Mouse (Mus musculus) frontal cortex, postnatal 10 days (tissue): ENCODE results near the gene Lrba.

Source experiments
- DNase-seq, 2 experiments: peaks; one replicate each; pipeline ENCODE4 v3.0.0; 2022; ENCODE audit warnings: low spot score in 2 of 2, mixed read lengths in 1 of 2

Gene Lrba

DNA sequence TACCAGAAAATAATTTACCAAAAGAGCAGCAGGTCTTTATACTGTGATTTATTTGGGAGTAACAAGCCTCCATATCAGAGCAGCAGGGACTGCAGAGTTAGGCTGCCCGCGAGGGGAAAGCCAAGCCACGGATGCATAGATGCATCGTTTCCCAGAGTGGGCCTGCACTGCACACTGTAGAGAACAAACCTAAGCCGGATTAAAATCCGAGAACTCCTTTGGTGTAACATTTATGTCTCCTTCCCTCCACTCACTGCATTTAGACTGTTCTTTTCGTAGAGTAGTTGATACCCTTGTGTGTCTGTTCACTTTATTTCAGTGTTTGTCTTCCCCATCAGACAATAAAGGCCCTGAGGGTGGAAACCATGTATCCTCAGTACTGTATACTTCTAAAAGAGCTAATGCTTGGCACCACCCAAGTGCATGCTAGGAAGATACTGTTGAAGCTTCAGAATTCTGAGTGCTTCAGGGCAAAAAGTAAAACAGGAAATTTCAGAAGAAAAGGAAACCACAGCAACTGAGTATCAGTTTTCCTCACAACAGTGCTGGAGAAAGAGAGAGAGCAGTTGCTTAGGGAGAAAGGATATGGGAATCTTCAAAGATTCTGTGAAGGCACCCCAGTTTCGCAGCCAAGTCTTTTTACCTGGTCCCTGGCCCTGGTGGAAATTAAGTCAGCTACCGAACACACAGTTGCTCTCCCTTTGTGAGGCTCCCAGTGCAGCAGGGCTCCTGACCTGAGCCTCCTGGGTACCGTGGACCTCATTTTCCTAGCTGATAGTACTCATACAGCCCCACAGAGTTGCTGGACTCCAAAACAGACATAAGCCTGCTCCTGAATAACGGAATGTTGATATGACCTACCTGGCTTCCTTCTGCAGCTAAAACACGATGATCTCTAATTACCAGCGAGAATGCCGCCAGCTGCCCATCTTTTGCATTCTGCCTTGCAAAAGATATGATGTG, 530.4 kb downstream of the Lrba start:
- DNase-seq = no peak

DNA sequence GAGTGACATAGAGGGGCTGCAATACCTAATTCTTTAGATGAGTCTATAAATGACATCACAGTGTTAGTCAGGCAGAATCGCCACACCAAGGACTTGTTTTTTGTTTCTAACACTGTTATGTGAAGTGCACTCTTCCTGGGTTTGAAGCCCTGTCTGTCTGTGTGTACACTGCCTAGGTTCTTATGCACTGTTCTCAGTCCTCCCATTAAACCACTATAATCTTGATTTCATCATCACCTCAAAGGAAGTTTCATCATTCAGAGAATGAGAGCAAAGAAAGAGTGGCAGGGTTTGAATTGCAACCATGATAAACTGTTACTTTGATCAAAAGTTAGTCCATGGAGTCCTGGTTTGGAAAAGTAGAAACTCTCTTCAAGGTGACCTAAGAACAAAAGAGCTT, 532.1 kb downstream of the Lrba start:
- no peak for DNase-seq

DNA sequence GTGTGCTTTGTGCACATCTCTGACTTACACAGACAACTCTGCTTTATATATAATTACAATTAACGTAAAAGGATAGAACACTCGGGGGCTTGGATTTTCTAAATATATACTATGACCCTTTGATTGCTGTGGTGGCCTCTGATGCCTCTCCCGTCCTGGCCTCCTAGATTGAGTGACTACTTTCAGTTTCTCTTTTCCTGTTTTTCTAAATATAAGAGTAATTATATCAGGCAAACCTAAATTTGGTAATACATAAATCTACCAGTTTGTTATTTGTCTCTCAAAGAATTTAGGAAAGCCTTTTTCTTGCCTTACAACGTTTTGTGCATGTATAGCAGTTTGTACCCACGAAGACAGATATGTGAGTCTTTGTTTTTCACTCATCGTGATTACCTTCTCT, 534.2 kb downstream of the Lrba start:
- no peak for DNase-seq

DNA sequence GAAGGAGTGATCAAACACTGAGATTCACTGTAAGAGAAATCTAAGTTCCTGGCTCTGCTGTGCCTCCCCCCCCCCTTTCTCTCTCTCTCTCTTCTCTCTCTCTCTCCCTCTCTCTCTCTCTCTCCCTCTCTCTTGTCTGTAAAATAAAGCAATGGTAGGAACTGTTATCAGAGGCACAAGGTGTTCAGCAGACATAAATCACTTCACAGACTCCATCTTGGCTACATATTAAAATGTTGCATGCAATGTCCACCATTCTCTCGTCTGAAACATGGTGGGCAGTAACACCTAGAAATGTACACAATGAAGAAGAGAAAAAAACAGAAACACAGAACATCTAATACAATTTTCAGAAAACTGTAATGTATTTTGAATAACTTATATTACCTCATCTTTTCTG, 534.9 kb downstream of the Lrba start:
- no peak for DNase-seq

DNA sequence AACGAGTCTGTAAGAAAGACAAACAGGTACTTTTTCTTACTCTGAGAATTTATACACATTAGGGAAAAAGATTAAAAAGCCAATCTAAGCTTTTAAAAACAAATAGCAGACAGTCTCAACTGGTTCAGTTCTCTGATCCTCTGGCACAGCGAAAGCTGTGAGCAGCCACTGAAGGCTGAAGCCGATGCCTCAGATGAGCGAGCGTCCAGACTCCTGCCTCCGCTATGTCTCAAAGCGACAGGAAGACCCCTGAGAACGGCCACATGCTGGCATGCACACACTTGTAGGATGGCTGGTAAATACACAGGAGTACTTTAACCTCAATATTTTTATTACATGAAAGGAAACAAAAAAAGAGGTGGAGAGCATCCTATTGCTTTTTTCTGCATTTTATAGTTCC, 535.4 kb downstream of the Lrba start:
- DNase-seq = no peak

DNA sequence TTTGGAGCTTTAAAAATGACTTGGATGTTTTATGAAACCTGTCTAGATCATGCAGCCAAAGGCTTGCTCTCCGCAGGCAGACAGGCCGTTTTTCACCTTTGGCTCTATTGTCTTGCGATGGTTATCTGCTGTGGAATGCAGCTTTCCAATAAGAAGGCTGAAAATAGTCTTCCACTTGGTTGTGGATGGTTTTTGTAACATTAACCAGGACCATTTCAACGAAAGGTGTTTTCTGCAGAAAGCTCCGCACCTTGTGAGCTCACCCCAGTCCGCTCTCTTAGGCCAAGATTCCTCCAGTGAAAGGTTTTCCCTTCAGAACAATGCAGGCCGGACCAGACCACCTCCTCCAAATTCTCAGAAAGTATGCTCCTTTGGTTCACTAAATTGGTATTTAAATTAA, 536.0 kb downstream of the Lrba start:
- DNase-seq = no peak

DNA sequence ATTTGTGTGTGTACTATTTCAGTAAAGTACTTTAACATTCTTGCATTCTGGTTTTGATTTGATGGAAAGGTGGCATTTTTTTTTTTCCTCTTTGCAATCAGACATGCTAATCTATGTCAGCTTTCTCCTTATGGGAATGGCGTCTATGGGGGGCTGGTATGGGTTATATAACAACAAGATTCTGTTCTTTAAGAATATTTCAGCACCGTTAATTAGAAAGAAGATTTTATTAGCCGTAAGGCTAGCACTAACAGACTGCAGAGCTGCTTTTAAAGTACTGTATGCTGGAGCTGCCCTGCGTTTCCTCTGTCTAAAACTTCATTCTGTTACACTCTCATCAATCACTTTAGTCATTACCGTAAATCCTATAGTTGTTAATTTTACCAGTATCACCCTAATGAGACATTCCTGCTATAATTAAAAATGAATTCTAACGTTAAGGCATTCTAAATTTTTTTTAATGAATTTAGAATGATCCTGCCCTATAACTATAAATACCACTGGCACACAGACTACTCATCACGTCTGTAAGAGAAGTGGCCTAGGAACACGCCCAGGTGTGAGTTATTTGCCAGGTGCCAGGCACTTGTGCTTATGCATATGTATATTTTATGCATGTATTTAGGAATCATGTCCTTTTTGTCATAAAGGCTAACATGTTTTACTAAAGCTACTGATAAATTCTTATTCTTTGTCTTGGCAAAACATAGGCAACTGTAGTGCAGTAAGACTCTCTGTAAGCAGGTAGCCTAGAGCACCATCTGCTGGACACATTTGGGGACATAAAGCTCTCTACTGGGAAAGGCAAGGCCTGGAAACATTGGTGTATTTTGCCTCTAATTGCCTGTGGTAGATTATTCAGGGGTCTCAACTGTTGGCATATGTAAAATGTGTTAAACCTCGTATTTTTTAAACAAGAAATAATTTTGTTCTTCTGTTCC, 536.9 kb downstream of the Lrba start:
- peak in 1 of 2 experiments; percentile 73 for DNase-seq

DNA sequence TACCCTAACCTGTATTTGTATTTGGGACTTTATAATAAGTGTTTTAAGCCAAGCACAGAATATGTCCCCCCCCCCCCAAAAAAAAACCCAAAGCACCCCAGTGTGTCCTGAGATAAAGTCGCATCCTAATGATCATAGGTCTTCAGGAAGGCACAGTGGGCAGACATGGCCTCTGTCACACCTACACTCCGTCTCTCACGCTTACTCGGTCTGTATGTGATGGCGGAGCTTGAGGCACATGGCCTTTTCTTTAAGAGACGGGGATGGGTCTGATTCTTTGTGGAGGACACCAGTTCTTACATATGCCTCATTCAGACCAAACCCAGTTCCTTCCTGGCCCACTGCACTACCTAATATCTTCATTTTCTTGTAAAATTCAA, 537.5 kb downstream of the Lrba start:
- no peak for DNase-seq

DNA sequence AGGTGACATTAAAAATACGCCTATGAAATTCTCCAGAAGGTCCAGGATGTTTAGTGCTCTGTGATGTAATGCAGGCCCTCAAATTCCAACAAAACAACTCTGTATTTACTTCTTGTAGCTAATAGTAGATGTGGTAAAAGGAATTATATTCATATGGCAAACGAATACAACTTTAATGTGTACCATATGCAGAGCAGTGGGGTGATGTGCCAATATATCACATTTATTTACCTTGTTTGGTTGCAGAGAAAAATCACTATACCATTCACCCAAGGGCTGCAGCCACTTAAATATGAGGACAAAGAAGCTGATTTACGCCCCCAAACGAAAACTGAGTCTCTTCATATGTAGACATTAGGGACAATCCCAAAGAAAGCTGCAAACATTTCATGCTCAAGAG, 538.0 kb downstream of the Lrba start:
- DNase-seq = no peak

DNA sequence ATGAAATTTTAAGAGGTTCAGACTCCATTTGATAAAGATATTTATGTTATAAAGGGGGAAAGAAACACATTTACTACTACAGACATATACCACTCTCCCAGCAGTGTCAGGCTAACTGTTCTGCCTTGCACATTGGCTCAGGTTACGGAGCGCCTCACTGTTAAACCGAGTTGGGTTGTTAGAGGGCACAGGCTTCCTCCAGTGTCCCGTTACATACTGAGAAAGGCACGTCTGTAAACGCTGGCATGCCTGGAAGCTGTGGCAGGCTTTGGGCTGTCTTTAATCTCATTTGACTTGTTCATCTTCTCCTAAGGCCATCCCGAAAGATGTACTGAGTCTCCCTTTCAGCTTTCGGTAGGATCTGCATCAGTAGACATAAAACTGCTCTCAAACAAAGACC, 544.1 kb downstream of the Lrba start:
- DNase-seq = no peak

DNA sequence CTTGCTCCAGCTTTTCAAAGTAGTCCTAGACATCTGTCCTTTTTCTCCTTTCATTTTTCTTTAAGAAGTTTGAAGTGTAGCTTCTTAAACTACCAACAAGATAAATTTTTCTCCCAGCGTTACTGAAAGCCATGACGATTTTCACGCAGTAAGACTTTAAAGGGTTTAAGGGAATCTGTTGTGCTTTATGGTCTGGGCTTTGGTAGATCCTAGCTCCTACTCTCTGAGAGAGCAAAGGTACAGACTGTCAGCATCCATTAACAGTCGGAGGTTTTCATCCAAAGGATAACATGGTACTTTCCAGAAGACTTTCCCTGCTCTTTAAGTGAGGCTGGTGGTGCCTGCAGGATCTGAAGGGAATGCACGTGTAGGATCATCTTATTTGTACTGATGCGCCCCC, 544.5 kb downstream of the Lrba start:
- DNase-seq = no peak

DNA sequence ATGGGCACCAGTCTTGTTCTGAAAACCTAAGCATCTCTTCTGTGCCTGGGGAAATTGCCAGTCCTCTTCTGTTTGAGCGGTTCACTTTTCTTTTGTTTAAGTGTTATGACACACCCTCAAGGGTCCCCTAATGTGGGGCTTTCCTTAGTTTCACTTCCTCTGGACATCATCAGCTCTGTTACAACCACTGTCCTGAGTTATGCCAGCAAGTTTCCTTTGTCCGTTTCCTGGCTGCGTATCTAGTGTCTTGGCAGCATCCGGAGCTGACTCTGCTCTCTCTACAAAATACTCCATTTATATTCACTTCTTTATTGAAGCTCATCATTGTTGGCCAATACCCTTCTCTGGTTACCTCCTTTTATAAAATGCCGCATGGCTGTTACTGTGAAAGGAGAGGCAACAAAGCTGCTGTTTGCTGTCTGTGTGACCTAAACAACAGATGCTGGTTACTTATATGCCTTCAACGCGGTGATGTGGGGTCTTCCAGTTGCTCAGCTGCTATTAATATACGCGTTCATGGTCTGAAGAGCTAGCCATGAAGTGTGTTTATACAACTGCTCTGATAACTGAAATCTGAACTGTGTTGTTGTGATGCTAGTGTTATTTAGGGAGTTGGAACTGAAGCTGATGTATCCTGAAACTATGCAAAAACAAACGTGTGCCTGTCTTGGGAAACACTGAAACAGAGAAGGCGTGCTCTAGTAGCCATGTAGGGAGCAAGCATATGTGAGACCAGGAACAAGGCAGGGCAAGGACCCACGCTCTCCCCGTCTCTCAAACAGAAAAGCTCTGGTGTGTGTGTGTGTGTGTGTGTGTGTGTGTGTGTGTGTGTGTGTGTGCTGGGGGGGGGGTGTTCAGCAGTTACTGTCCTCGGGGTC, 550.3 kb downstream of the Lrba start:
- DNase-seq = no peak

DNA sequence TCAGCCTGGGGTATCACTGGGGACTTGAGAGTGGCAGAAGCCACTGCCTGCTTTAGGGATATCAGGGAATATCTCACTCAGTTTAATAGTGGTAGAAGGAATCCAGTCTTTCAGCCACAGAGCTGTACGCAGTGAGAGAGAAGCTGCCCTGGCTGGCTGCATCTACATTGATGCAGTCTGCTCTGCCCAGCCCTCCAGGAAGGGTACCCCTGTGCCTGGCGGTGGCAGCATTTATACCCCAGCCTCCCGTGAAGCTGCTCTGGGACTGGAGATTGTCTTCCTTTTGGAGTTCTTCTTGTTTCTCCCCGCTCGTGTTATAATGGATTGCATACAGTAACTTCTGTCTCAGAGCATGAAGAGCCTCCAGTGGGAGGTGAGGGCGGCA, 551.0 kb downstream of the Lrba start:
- no peak for DNase-seq

DNA sequence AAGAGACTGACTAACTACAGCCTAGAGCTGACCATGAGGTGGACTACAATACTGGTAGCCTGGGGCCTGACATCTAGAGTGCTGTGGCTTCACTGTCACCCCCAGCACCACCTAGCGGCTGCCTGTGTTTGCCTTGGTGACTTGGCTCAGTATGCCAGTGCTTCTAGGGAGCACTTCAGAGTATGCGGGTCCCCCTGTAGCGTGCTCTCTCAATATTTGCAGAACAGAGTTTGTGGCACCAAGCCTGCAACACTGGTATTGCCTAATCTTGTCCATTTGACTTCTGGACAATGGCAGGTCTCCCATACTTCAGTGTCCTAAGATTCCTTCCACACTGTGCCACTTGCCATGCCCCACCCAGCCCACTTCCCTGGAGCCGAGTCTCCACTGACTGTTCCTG, 555.2 kb downstream of the Lrba start:
- DNase-seq = no peak

DNA sequence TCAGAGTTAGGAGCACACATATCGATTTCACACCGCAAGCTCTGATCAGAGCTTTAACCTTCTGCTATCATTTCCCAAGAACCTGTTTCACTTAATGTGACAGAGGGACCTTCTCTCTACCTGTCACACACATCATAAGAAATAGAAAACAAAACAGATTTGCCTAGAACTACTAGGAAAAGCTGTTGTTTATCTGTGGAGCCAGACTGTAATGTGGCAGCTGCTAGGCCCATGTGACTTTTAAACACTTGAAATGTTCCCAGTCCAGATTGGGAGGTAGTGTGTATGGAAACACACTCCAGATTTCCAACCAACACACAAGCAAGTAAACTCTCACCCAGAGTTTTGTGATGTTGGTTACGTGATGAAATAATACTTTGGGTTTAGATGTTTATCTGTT, 559.6 kb downstream of the Lrba start:
- no peak for DNase-seq

DNA sequence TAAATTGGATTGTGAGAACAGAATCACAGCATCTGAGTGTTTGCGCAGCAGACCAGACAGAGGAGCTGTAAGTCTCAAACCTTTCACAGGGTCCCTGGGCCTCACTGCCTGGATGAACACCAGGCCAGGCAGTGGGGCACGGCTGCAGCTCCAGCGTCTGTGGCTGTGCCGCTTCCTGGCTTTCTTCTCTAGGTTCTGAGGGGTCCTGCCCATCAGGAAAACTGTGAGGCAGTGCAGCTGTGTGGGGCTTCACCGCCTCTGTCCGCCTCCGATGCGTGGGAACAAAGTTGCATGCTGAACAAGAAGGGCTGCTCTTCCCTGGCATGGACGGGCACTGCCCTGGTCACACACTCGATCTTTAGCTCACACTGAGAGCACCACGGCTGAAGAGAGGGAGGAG, 560.5 kb downstream of the Lrba start:
- no peak for DNase-seq

DNA sequence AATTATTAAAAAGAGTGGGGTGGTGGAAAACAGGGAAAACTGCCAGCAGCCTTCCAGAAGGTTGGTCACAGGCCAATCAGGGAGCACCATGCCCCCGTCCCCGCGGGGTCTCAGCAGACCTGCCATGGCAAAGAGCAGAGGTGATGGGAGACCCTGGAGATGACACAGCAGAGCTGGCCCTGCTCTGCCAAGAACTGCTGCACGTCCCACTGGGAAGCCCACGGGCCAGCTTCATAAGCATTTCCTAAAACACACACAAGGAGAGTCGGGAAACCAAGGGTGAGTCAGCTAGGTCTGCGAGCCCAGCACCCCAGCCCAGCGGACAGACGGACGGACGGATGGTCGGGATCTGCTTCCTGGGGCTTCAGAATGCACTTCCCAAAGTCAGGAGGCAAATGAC, 561.8 kb downstream of the Lrba start:
- DNase-seq = no peak

DNA sequence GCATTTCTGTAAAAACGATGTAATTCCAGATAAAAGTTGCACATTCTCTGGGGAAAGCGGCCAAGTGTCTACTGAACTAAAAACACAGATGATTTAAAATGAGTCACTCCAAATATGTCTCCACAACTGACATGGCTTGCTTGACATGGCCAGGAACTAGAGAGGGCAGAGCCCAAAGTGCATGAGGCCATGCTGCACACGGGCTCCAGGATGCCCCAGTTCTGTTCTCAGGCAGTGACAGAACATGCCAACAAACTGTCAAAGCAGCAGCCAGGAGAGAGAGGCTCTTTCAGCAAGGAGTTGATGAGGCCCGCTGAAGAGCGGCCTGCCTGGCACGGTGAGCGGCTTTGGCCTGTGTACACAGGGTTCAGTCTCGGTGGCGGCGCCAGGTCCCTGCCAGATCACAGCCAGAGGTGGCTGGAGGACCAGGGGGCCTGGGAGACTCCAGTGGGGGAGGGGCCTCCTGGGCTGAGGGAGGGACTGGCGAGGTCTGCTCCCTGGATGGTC, 562.4 kb downstream of the Lrba start:
- DNase-seq = peak; percentile 77 to 83

DNA sequence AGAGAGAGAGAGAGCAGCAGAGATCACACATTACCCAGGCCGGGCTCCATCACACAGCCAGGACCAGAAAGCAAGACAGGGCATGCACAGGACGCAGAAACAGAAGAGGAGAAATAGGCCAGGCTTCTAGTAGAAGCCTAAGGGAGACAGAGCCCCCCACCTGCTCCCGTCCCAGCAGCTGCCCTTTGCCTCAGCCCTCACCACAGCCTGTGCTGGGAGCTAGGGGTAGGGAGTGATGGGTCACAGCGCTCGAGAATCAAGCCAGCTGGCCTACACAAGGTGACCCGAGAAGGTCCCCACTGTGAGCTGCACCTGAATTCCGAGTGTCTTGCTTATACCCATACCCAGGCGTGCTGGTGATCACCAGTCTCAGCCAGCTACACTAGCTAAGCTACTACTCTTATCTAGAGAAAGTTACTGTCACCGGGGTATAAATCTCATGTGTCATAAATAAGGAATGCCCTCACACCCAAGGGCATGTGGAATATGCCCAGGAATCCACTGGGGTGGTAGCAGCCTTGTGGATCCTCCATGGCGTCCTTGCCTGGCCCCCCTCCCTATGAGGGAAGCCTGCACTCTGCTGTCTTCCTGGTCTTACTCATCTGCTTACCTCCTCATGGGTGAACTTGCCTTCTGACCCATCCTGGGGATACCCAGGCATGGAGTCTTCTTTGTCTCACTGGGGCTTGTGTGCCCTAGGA, 563.1 kb downstream of the Lrba start:
- no peak for DNase-seq

DNA sequence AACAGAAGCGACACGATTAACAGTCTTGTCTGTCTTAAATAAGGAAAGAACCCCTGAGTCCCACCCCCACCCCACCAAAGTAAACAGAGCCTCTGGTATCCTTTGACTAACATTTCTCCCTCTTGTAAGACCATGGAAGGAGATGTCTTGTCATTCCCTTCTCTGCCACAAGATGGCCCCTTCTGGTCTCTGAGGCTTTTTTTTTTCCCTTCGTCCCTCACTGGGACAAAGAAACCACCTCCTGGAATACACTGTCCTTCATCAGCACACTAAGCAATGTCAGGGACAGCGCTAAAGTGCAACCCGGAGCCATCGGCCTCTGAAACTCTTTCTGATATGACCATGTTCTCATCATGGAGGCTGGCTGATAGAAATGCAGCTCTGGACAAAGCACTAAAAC, 564.2 kb downstream of the Lrba start:
- DNase-seq = peak in 1 of 2 experiments; percentile 71

DNA sequence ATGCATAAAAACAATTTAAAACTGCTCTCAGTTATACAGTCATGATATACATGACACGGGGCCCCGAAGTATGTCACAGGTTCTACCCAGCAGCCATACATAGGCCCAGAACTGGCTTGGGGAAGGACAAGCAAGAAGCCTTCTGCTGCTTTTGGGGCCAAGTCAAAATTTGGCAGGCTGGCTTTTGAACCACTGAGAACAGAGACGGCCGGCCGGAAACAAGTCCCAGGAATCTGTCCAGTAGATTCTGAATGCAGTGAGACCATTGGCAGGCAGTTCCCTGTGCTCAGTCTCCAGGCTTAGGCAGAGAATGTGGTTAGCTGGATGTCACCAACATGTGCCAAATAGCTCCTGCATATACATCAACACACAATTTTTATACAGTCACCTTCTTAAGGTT, 565.3 kb downstream of the Lrba start:
- no peak for DNase-seq
